Mouse (Mus musculus) fibroblast of lung, adult 2 months (primary cell): ENCODE results near the gene H3f3a.
"Not testable (repeated sequence)": the region's sequence is repeated elsewhere in the genome, so short reads cannot be mapped to it uniquely, and the experiment has no call there.

Experiments
- DNase-seq: peaks from one replicate; pipeline ENCODE4 v3.0.0-alpha.2; 2011; ENCODE audit warnings: low read depth

H3f3a gene

GRCm38 (mm10) chr1:180813885-180814740, at the start of gene H3f3a:
TSS of gene H3f3a (minus strand) at chr1:180813943.
- no peak for DNase-seq

GRCm38 (mm10) chr1:180860030-180860429, 46.3 kb upstream of the H3f3a start:
- DNase-seq: no peak

- DNase-seq: no peak
These were observed 45.0 kb upstream of the H3f3a start for GRCm38 (mm10) chr1:180858763-180859162.

GRCm38 (mm10) chr1:180850316-180851270, 36.9 kb upstream of the H3f3a start, which contains the start of gene Sde2:
TSS of gene Sde2 (plus strand) at chr1:180851127.
- peak; percentile 99 for DNase-seq

GRCm38 (mm10) chr1:180849701-180850301, 36.1 kb upstream of the H3f3a start:
- DNase-seq: no peak

GRCm38 (mm10) chr1:180848511-180849241, 34.9 kb upstream of the H3f3a start:
- no peak for DNase-seq

GRCm38 (mm10) chr1:180848114-180848510, 34.4 kb upstream of the H3f3a start:
- peak; percentile 73 for DNase-seq

- no peak for DNase-seq
These were observed 28.0 kb upstream of the H3f3a start for GRCm38 (mm10) chr1:180841561-180842300.

- DNase-seq: no peak
These were observed 25.6 kb upstream of the H3f3a start for GRCm38 (mm10) chr1:180839201-180839910.

- peak; percentile 28 for DNase-seq
These were observed 24.3 kb upstream of the H3f3a start for GRCm38 (mm10) chr1:180838014-180838413.

- DNase-seq: no peak
These were observed 23.4 kb upstream of the H3f3a start for GRCm38 (mm10) chr1:180837186-180837585.

GRCm38 (mm10) chr1:180836467-180836866, 22.7 kb upstream of the H3f3a start:
- DNase-seq: not testable (repeated sequence)

- DNase-seq: no peak
These were observed 21.7 kb upstream of the H3f3a start for GRCm38 (mm10) chr1:180835273-180836015.

GRCm38 (mm10) chr1:180830588-180831346, 17.0 kb upstream of the H3f3a start:
- DNase-seq: no peak

- DNase-seq: no peak
These were observed 16.4 kb upstream of the H3f3a start for GRCm38 (mm10) chr1:180830175-180830574.

GRCm38 (mm10) chr1:180829775-180830174, 16.0 kb upstream of the H3f3a start:
- no peak for DNase-seq

- DNase-seq: no peak
These were observed 12.9 kb upstream of the H3f3a start for GRCm38 (mm10) chr1:180826634-180827033.

- DNase-seq: no peak
These were observed 11.0 kb upstream of the H3f3a start for GRCm38 (mm10) chr1:180824721-180825120.

- DNase-seq: no peak
These were observed 10.0 kb upstream of the H3f3a start for GRCm38 (mm10) chr1:180823716-180824115.
